In the genomic region with DNA sequence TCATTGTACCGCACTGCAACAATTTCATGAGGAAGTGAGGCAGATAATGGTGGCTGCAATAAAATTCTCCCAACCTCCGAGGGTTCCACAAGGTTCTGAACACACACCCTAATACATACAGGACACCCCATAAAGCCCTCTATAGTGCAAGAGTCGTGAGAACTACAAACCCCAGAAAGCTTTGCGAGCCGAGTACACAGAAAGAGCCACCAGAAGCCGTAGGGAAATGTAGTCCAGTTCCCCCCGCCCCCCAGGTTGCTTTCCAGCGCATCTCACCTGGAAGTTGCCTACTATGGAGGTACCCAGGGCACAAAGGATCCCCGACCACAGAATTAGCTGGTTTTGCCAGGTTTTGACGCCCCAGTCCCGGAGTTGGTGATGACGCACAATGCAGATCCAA, we compare ENCODE assay signal across 8 mouse cellular contexts. TPM values are rescaled to one million over a fixed set of nuclear protein-coding genes. Genes with fewer than 3 reads are reported as not detected.
A peak's percentile ranks its signal among the peaks of the same experiment; 100 is the strongest.
DNase-seq lines count a peak whose midpoint lies in the region; ATAC-seq and TF ChIP-seq lines count a peak whose summit lies in the region.

No protein-coding gene starts in this region.

- H3K9me3 ChIP-seq in embryonic facial prominence, embryonic 15.5 days (replicated peaks), result no peaks in the 10 kb centered on the region
- H3K9me3 ChIP-seq in intestine, embryonic 15.5 days, result no peaks in the 10 kb centered on the region
- no peaks in the 10 kb centered on the region for H3K9me3 ChIP-seq in liver, postnatal 0 days (ENCODE audit: low read length)
- H3K9me3 ChIP-seq in neural tube, embryonic 14.5 days (ENCODE audit: control insufficient read depth, low read length), result no peaks in the 10 kb centered on the region

- H3K36me3 ChIP-seq in embryonic facial prominence, embryonic 15.5 days, result no peaks in the 10 kb centered on the region
- H3K36me3 ChIP-seq in intestine, embryonic 15.5 days, result no peaks in the 10 kb centered on the region
- no peaks in the 10 kb centered on the region for H3K36me3 ChIP-seq in liver, postnatal 0 days (replicated peaks; ENCODE audit: insufficient read depth, low read length)
- H3K36me3 ChIP-seq in neural tube, embryonic 14.5 days (ENCODE audit: control insufficient read depth, insufficient read depth, low read length), result no peaks in the 10 kb centered on the region

- DNase-seq in cerebellum, adult 11 months, result peak; percentile 33
- no peak for DNase-seq in cerebellum, adult 9-11 months
- peak; percentile 45 for DNase-seq in CD4-positive, CD25-positive, alpha-beta regulatory T cell, adult 2 months (ENCODE audit: low read depth, low spot score)
- peak; percentile 34 for DNase-seq in liver, postnatal 0 days
- no peak for DNase-seq in c-Kit-positive CD71-positive TER-119-positive erythroid progenitor cells, embryonic 14.5 days (ENCODE audit: low spot score)

- ATAC-seq in embryonic facial prominence, embryonic 15.5 days (ENCODE audit: insufficient number of reproducible peaks, low FRiP score, low TSS enrichment, low read depth), result no peak
- ATAC-seq in intestine, embryonic 15.5 days, result peak; percentile 36; the same call in 1 of the 2 replicates
- no peak; the same call in 1 of the 2 replicates for ATAC-seq in liver, postnatal 0 days
- peak; percentile 86; the same call in 1 of the 2 replicates for ATAC-seq in neural tube, embryonic 14.5 days (ENCODE audit: low read depth)

- no peaks in the 10 kb centered on the region for H3K27me3 ChIP-seq in embryonic facial prominence, embryonic 15.5 days
- H3K27me3 ChIP-seq in intestine, embryonic 15.5 days (replicated peaks), result no peaks in the 10 kb centered on the region
- no peaks in the 10 kb centered on the region for H3K27me3 ChIP-seq in liver, postnatal 0 days (ENCODE audit: insufficient read depth, low read length)
- H3K27me3 ChIP-seq in neural tube, embryonic 14.5 days (ENCODE audit: control insufficient read depth, insufficient read depth, low read length), result no peaks in the 10 kb centered on the region

- peak overlapping the region; percentile 47 for H3K4me2 ChIP-seq in embryonic facial prominence, embryonic 15.5 days (replicated peaks)
- peak overlapping the region; percentile 64 for H3K4me2 ChIP-seq in intestine, embryonic 15.5 days (replicated peaks)
- H3K4me2 ChIP-seq in liver, postnatal 0 days (ENCODE audit: low read depth, low read length), result peak overlapping the region; percentile 60
- H3K4me2 ChIP-seq in neural tube, embryonic 14.5 days (ENCODE audit: low read depth, low read length), result peak overlapping the region; percentile 28; the same call in 1 of the 2 replicates

- H3K4me3 ChIP-seq in embryonic facial prominence, embryonic 15.5 days (replicated peaks), result peak overlapping the region; percentile 33
- H3K4me3 ChIP-seq in intestine, embryonic 15.5 days (replicated peaks), result peak overlapping the region; percentile 32
- H3K4me3 ChIP-seq in liver, postnatal 0 days (ENCODE audit: low read depth, low read length), result peak overlapping the region; percentile 29; the same call in 1 of the 2 replicates
- peak overlapping the region; percentile 1; the same call in 1 of the 2 replicates for H3K4me3 ChIP-seq in neural tube, embryonic 14.5 days (ENCODE audit: low read depth, low read length)

- no peak overlapping the region for H3K9ac ChIP-seq in embryonic facial prominence, embryonic 15.5 days
- no peak overlapping the region for H3K9ac ChIP-seq in intestine, embryonic 15.5 days
- H3K9ac ChIP-seq in liver, postnatal 0 days (replicated peaks), result 0 out of 2 replicates have a peak overlapping the region, but pooled peaks have one; percentile 3
- H3K9ac ChIP-seq in neural tube, embryonic 14.5 days (replicated peaks; ENCODE audit: low read depth, low read length), result no peak overlapping the region; the same call in 1 of the 2 replicates

- no peak for TF ChIP-seq CTCF in liver, postnatal 0 days (IDR thresholded peaks at IDR 0.05; ENCODE audit: low read depth)

- no peak overlapping the region for H3K27ac ChIP-seq in embryonic facial prominence, embryonic 15.5 days (replicated peaks)
- H3K27ac ChIP-seq in intestine, embryonic 15.5 days, result peak overlapping the region; percentile 61; the same call in 1 of the 2 replicates
- H3K27ac ChIP-seq in liver, postnatal 0 days (ENCODE audit: low read depth), result no peak overlapping the region
- H3K27ac ChIP-seq in neural tube, embryonic 14.5 days (ENCODE audit: low read depth, low read length), result no peak overlapping the region

- 0 out of 2 replicates have a peak, but pooled peaks cover 4% of the 10 kb centered on the region for H3K4me1 ChIP-seq in embryonic facial prominence, embryonic 15.5 days
- peaks cover 5% of the 10 kb centered on the region for H3K4me1 ChIP-seq in intestine, embryonic 15.5 days (replicated peaks)
- H3K4me1 ChIP-seq in liver, postnatal 0 days (ENCODE audit: insufficient read depth), result peaks cover 13% of the 10 kb centered on the region
- H3K4me1 ChIP-seq in neural tube, embryonic 14.5 days (ENCODE audit: control insufficient read depth, insufficient read depth, low read length), result no peaks in the 10 kb centered on the region

- no peak for TF ChIP-seq EP300 in liver, postnatal 0 days (IDR thresholded peaks at IDR 0.05; ENCODE audit: low read depth)

- 37% methylated on average over 12 of the region's 12 CpGs for WGBS in embryonic facial prominence, embryonic 15.5 days
- 32% methylated on average over 12 of the region's 12 CpGs for WGBS in intestine, embryonic 15.5 days
- WGBS in liver, postnatal 0 days (ENCODE audit: insufficient replicate concordance), result 32% methylated on average over 12 of the region's 12 CpGs
- WGBS in neural tube, embryonic 14.5 days, result 40% methylated on average over 12 of the region's 12 CpGs

RNA-seq across cellular contexts. Expression of gene Tmem150b, which starts 1.5 kb away (rescaled TPM):
- 0.13 and 0.20 TPM in 2 replicates for polyA plus RNA-seq in embryonic facial prominence, embryonic 15.5 days (2015; fragmentation: Nextera tagmentation; extraction: Ambion mirVana)
- polyA plus RNA-seq in intestine, embryonic 15.5 days (2015; fragmentation: Nextera tagmentation; extraction: Ambion mirVana), result 2.2 and 3.6 TPM in 2 replicates
- polyA plus RNA-seq in liver, postnatal 0 days (2015; fragmentation: Nextera tagmentation; extraction: Ambion mirVana), result 0.29 and 0.34 TPM in 2 replicates
- 0.19 TPM in 2 replicates for polyA plus RNA-seq in neural tube, embryonic 14.5 days (2014; fragmentation: Nextera tagmentation; extraction: Ambion mirVana)

RNA-seq across cellular contexts. Expression of gene Kmt5c, which starts 16.4 kb away (rescaled TPM):
- polyA plus RNA-seq in embryonic facial prominence, embryonic 15.5 days (2015; fragmentation: Nextera tagmentation; extraction: Ambion mirVana), result 57.9 and 58.2 TPM in 2 replicates
- 63.7 and 66.8 TPM in 2 replicates for polyA plus RNA-seq in intestine, embryonic 15.5 days (2015; fragmentation: Nextera tagmentation; extraction: Ambion mirVana)
- polyA plus RNA-seq in liver, postnatal 0 days (2015; fragmentation: Nextera tagmentation; extraction: Ambion mirVana), result 25.9 and 33.6 TPM in 2 replicates
- 50.9 and 64.8 TPM in 2 replicates for polyA plus RNA-seq in neural tube, embryonic 14.5 days (2014; fragmentation: Nextera tagmentation; extraction: Ambion mirVana)

RNA-seq across cellular contexts. Expression of gene Cox6b2, which starts 29.4 kb away (rescaled TPM):
- 49.9 and 64.2 TPM in 2 replicates for polyA plus RNA-seq in embryonic facial prominence, embryonic 15.5 days (2015; fragmentation: Nextera tagmentation; extraction: Ambion mirVana)
- polyA plus RNA-seq in intestine, embryonic 15.5 days (2015; fragmentation: Nextera tagmentation; extraction: Ambion mirVana), result 45.5 and 53.0 TPM in 2 replicates
- polyA plus RNA-seq in liver, postnatal 0 days (2015; fragmentation: Nextera tagmentation; extraction: Ambion mirVana), result 63.8 and 68.7 TPM in 2 replicates
- 10.8 and 17.7 TPM in 2 replicates for polyA plus RNA-seq in neural tube, embryonic 14.5 days (2014; fragmentation: Nextera tagmentation; extraction: Ambion mirVana)

RNA-seq across cellular contexts. Expression of gene Brsk1, which starts 33.1 kb away (rescaled TPM):
- polyA plus RNA-seq in embryonic facial prominence, embryonic 15.5 days (2015; fragmentation: Nextera tagmentation; extraction: Ambion mirVana), result 1.5 and 2.1 TPM in 2 replicates
- polyA plus RNA-seq in intestine, embryonic 15.5 days (2015; fragmentation: Nextera tagmentation; extraction: Ambion mirVana), result 0.63 and 1.1 TPM in 2 replicates
- polyA plus RNA-seq in liver, postnatal 0 days (2015; fragmentation: Nextera tagmentation; extraction: Ambion mirVana), result not detected in 2 replicates
- 10.1 and 12.9 TPM in 2 replicates for polyA plus RNA-seq in neural tube, embryonic 14.5 days (2014; fragmentation: Nextera tagmentation; extraction: Ambion mirVana)

RNA-seq across cellular contexts. Expression of gene Hspbp1, which starts 38.6 kb away (rescaled TPM):
- 80.6 and 87.7 TPM in 2 replicates for polyA plus RNA-seq in embryonic facial prominence, embryonic 15.5 days (2015; fragmentation: Nextera tagmentation; extraction: Ambion mirVana)
- polyA plus RNA-seq in intestine, embryonic 15.5 days (2015; fragmentation: Nextera tagmentation; extraction: Ambion mirVana), result 92.4 and 98.2 TPM in 2 replicates
- polyA plus RNA-seq in liver, postnatal 0 days (2015; fragmentation: Nextera tagmentation; extraction: Ambion mirVana), result 27.6 and 33.1 TPM in 2 replicates
- 141 and 143 TPM in 2 replicates for polyA plus RNA-seq in neural tube, embryonic 14.5 days (2014; fragmentation: Nextera tagmentation; extraction: Ambion mirVana)

Comparison
In these comparisons a context has a peak if more than half of its experiments do, and no peak if none do; other contexts are left out.
1. DNase-seq: peak in cerebellum, adult 11 months (single experiment), CD4-positive, CD25-positive, alpha-beta regulatory T cell, adult 2 months (single experiment) and liver, postnatal 0 days (single experiment); none in cerebellum, adult 9-11 months (single experiment) and c-Kit-positive CD71-positive TER-119-positive erythroid progenitor cells, embryonic 14.5 days (single experiment).
2. ATAC-seq: peak in intestine, embryonic 15.5 days (single experiment) and neural tube, embryonic 14.5 days (single experiment); none in embryonic facial prominence, embryonic 15.5 days (single experiment) and liver, postnatal 0 days (single experiment).
3. Peak in every context shown above with its lines, with median percentiles within 50 percentile points of each other: H3K4me2 ChIP-seq and H3K4me3 ChIP-seq.